Mouse (Mus musculus) midbrain, embryonic 13.5 days (tissue): Measurements from ENCODE around the gene Ptgis. TPM values are rescaled to one million over a fixed set of nuclear protein-coding genes. Genes with fewer than 3 reads are reported as not detected.
"Not testable (repeated sequence)": the region's sequence is repeated elsewhere in the genome, so short reads cannot be mapped to it uniquely, and the experiment has no call there.

Source experiments
- ATAC-seq: fragments of 200-750 bp; cut with Nextera tagmentation; 2 replicates; pipeline ENCODE4 v1.8.0; 2017; ENCODE audit warnings: mild to moderate bottlenecking, moderate TSS enrichment, moderate library complexity
- H3K27ac ChIP-seq: fragments of 300-500 bp; sonication (generic); 2 replicates; pipeline ENCODE4 v1.5.1; 2015; ENCODE audit warnings: inconsistent platforms, mild to moderate bottlenecking, moderate library complexity
- H3K27me3 ChIP-seq: fragments of 300-500 bp; sonication (generic); 2 replicates; pipeline ENCODE4 v1.6.1; 2015; ENCODE audit warnings: mild to moderate bottlenecking, inconsistent platforms
- H3K36me3 ChIP-seq: fragments of 300-500 bp; sonication (generic); 2 replicates; pipeline ENCODE4 v1.6.1; 2015; ENCODE audit warnings: mild to moderate bottlenecking, inconsistent platforms
- H3K4me1 ChIP-seq: fragments of 300-500 bp; sonication (generic); replicated peaks from 2 replicates; pipeline ENCODE4 v1.6.1; 2015; ENCODE audit warnings: inconsistent platforms
- H3K4me2 ChIP-seq: fragments of 300-500 bp; sonication (generic); replicated peaks from 2 replicates; pipeline ENCODE4 v1.6.1; 2015; ENCODE audit warnings: moderate library complexity, mild to moderate bottlenecking, inconsistent platforms
- H3K4me3 ChIP-seq: fragments of 300-500 bp; sonication (generic); replicated peaks from 2 replicates; pipeline ENCODE4 v1.5.1; 2015; ENCODE audit warnings: mild to moderate bottlenecking, inconsistent platforms
- H3K9ac ChIP-seq: fragments of 300-500 bp; sonication (generic); replicated peaks from 2 replicates; pipeline ENCODE4 v1.6.1; 2015; ENCODE audit warnings: mild to moderate bottlenecking, inconsistent platforms
- H3K9me3 ChIP-seq: fragments of 300-500 bp; sonication (generic); 2 replicates; pipeline ENCODE4 v1.6.1; 2016; ENCODE audit warnings: mild to moderate bottlenecking, inconsistent platforms
- WGBS: fragments of 180-500 bp; shearing (Covaris S2); methylation state at CpG from one replicate; pipeline ENCODE4 v1.1.7; 2015; 5-methylcytosine and 5-hydroxymethylcytosine counted together
- polyA plus RNA-seq: library from polyadenylated mRNA; unstranded; fragments of >200 nt; fragmentation: Nextera tagmentation; extraction: Ambion mirVana; gene quantifications from 2 replicates; pipeline ENCODE4 v1.2.1, GENCODE M21; 2015

Ptgis gene
- polyA plus RNA-seq, 1 experiment from 2014 or later: 4.5 TPM

GRCm38 (mm10) chr2:167221159-167221845 lies 19.1 kb downstream of the Ptgis start:
- Histone ChIP-seq H3K9me3 (no peaks in the 10 kb centered on the region), H3K9ac (no peak overlapping the region), H3K4me1 (peaks cover 2% of the 10 kb centered on the region; the same call in 1 of the 2 replicates), H3K4me2 (no peak overlapping the region), H3K4me3 (no peak overlapping the region), H3K27me3 (no peaks in the 10 kb centered on the region), H3K27ac (no peak overlapping the region), H3K36me3 (no peaks in the 10 kb centered on the region)
- no peak for ATAC-seq
- 89% methylated on average over 13 of the region's 13 CpGs for WGBS

- Histone ChIP-seq H3K9me3 (no peaks in the 10 kb centered on the region), H3K4me2 (no peak overlapping the region), H3K4me1 (peaks cover 2% of the 10 kb centered on the region; the same call in 1 of the 2 replicates), H3K9ac (no peak overlapping the region), H3K27me3 (no peaks in the 10 kb centered on the region), H3K36me3 (no peaks in the 10 kb centered on the region), H3K27ac (no peak overlapping the region), H3K4me3 (no peak overlapping the region)
- no peak for ATAC-seq
- WGBS: 91% methylated on average over 5 of the region's 5 CpGs
Measured at GRCm38 (mm10) chr2:167220736-167221135, 19.7 kb downstream of the Ptgis start.

- Histone ChIP-seq H3K4me1 (peaks cover 2% of the 10 kb centered on the region; the same call in 1 of the 2 replicates), H3K27me3 (no peaks in the 10 kb centered on the region), H3K4me3 (no peak overlapping the region), H3K36me3 (no peaks in the 10 kb centered on the region), H3K4me2 (no peak overlapping the region), H3K9me3 (no peaks in the 10 kb centered on the region), H3K9ac (no peak overlapping the region), H3K27ac (no peak overlapping the region)
- peak; percentile 91 for ATAC-seq
- 46% methylated on average over 8 of the region's 8 CpGs for WGBS
Measured at GRCm38 (mm10) chr2:167219154-167219775, 21.1 kb downstream of the Ptgis start.

GRCm38 (mm10) chr2:167213666-167214065 lies 26.7 kb downstream of the Ptgis start:
- 96% methylated on average over 12 of the region's 12 CpGs for WGBS

GRCm38 (mm10) chr2:167213076-167213475 lies 27.3 kb downstream of the Ptgis start:
- Histone ChIP-seq H3K4me1 (no peaks in the 10 kb centered on the region), H3K9me3 (no peaks in the 10 kb centered on the region), H3K27ac (no peak overlapping the region), H3K36me3 (no peaks in the 10 kb centered on the region), H3K4me2 (no peak overlapping the region), H3K4me3 (no peak overlapping the region), H3K27me3 (no peaks in the 10 kb centered on the region), H3K9ac (no peak overlapping the region)
- WGBS: 91% methylated on average over 3 of the region's 3 CpGs
- no peak for ATAC-seq

More at GRCm38 (mm10) chr2:167213666-167214065, 26.7 kb downstream of the Ptgis start:
- Histone ChIP-seq H3K27ac (no peak overlapping the region), H3K4me2 (no peak overlapping the region), H3K4me1 (no peaks in the 10 kb centered on the region), H3K36me3 (no peaks in the 10 kb centered on the region), H3K9ac (no peak overlapping the region), H3K27me3 (no peaks in the 10 kb centered on the region), H3K4me3 (no peak overlapping the region), H3K9me3 (no peaks in the 10 kb centered on the region)
- ATAC-seq: no peak

GRCm38 (mm10) chr2:167212551-167212950 lies 27.9 kb downstream of the Ptgis start:
- Histone ChIP-seq H3K36me3 (no peaks in the 10 kb centered on the region), H3K9ac (no peak overlapping the region), H3K4me3 (no peak overlapping the region), H3K27ac (no peak overlapping the region), H3K4me2 (no peak overlapping the region), H3K9me3 (no peaks in the 10 kb centered on the region), H3K27me3 (no peaks in the 10 kb centered on the region), H3K4me1 (no peaks in the 10 kb centered on the region)
- ATAC-seq: no peak
- WGBS: 95% methylated on average over 6 of the region's 6 CpGs

- no peak overlapping the region for H3K27ac ChIP-seq
- no peaks in the 10 kb centered on the region for H3K9me3 ChIP-seq
- no peak overlapping the region for H3K4me3 ChIP-seq
- H3K4me2 ChIP-seq: no peak overlapping the region
- no peaks in the 10 kb centered on the region for H3K36me3 ChIP-seq
- ATAC-seq: no peak
- 94% methylated on average over 3 of the region's 3 CpGs for WGBS
- H3K4me1 ChIP-seq: no peaks in the 10 kb centered on the region
- no peaks in the 10 kb centered on the region for H3K27me3 ChIP-seq
- no peak overlapping the region for H3K9ac ChIP-seq
Measured at GRCm38 (mm10) chr2:167212089-167212488, 28.3 kb downstream of the Ptgis start.

GRCm38 (mm10) chr2:167209900-167210299 lies 30.5 kb downstream of the Ptgis start:
- Histone ChIP-seq H3K4me1 (no peaks in the 10 kb centered on the region), H3K4me2 (no peak overlapping the region), H3K4me3 (no peak overlapping the region), H3K36me3 (no peaks in the 10 kb centered on the region), H3K27me3 (no peaks in the 10 kb centered on the region), H3K9me3 (no peaks in the 10 kb centered on the region), H3K9ac (0 out of 2 replicates have a peak overlapping the region, but pooled peaks have one; percentile 14), H3K27ac (no peak overlapping the region)
- no peak for ATAC-seq
- 74% methylated on average over 9 of the region's 9 CpGs for WGBS

GRCm38 (mm10) chr2:167208984-167209383 lies 31.4 kb downstream of the Ptgis start:
- 83% methylated on average over 3 of the region's 3 CpGs for WGBS
- Histone ChIP-seq H3K9me3 (no peaks in the 10 kb centered on the region), H3K4me1 (no peaks in the 10 kb centered on the region), H3K4me2 (no peak overlapping the region), H3K4me3 (no peak overlapping the region), H3K36me3 (no peaks in the 10 kb centered on the region), H3K9ac (no peak overlapping the region), H3K27me3 (no peaks in the 10 kb centered on the region), H3K27ac (no peak overlapping the region)
- no peak for ATAC-seq

GRCm38 (mm10) chr2:167205918-167206629 lies 34.3 kb downstream of the Ptgis start:
- no peak overlapping the region for H3K4me2 ChIP-seq
- no peak overlapping the region for H3K27ac ChIP-seq
- H3K9me3 ChIP-seq: no peaks in the 10 kb centered on the region
- no peak overlapping the region for H3K4me3 ChIP-seq
- no peaks in the 10 kb centered on the region for H3K27me3 ChIP-seq
- H3K36me3 ChIP-seq: no peaks in the 10 kb centered on the region
- H3K9ac ChIP-seq: no peak overlapping the region
- H3K4me1 ChIP-seq: peaks cover 21% of the 10 kb centered on the region
- 92% methylated on average over 18 of the region's 18 CpGs for WGBS
- no peak for ATAC-seq

GRCm38 (mm10) chr2:167204686-167205085 lies 35.7 kb downstream of the Ptgis start:
- H3K4me1 ChIP-seq: peaks cover 25% of the 10 kb centered on the region
- not testable (repeated sequence) for H3K36me3 ChIP-seq

GRCm38 (mm10) chr2:167203505-167204166 lies 36.8 kb downstream of the Ptgis start:
- Histone ChIP-seq H3K4me2 (no peak overlapping the region), H3K9me3 (no peaks in the 10 kb centered on the region), H3K4me1 (peaks cover 30% of the 10 kb centered on the region), H3K27me3 (no peaks in the 10 kb centered on the region), H3K4me3 (no peak overlapping the region), H3K9ac (no peak overlapping the region), H3K36me3 (no peaks in the 10 kb centered on the region), H3K27ac (no peak overlapping the region)
- ATAC-seq: no peak
- 76% methylated on average over 7 of the region's 7 CpGs for WGBS

More at GRCm38 (mm10) chr2:167204686-167205085, 35.7 kb downstream of the Ptgis start:
- H3K27me3 ChIP-seq, ATAC-seq, H3K4me2 ChIP-seq, H3K9ac ChIP-seq, H3K27ac ChIP-seq, H3K4me3 ChIP-seq, H3K9me3 ChIP-seq: not testable (repeated sequence)
- 87% methylated on average over 5 of the region's 5 CpGs for WGBS
